Mouse (Mus musculus) megakaryocyte, embryonic 14.5 days (primary cell): Measurements from ENCODE around the gene Lce3b. TPM values are rescaled to one million over a fixed set of nuclear protein-coding genes. Genes with fewer than 3 reads are reported as not detected.

Experiments
- H3K27me3 ChIP-seq: replicated peaks from 2 replicates; pipeline ENCODE3; 2012; ENCODE audit warnings: inconsistent platforms
- H3K36me3 ChIP-seq: replicated peaks from 2 replicates; pipeline ENCODE3; 2012; ENCODE audit warnings: low read length, inconsistent platforms, mixed read lengths
- H3K4me1 ChIP-seq: 2 replicates; pipeline ENCODE4 v1.6.1; 2012; ENCODE audit warnings: inconsistent platforms
- H3K4me3 ChIP-seq: replicated peaks from 2 replicates; pipeline ENCODE3; 2012; ENCODE audit warnings: moderate library complexity, mild to moderate bottlenecking, inconsistent platforms
- H3K9me3 ChIP-seq: 2 replicates; pipeline ENCODE4 v1.6.1; 2012; ENCODE audit warnings: inconsistent platforms
- FLI1 ChIP-seq: IDR thresholded peaks from 2 replicates; pipeline ENCODE4 v1.6.1; 2012; ENCODE audit warnings: low read length, inconsistent platforms, mixed read lengths
- GATA1 ChIP-seq: IDR thresholded peaks from 3 replicates; pipeline ENCODE4 v1.6.1; 2012; ENCODE audit warnings: mixed read lengths, low read length, inconsistent platforms, borderline replicate concordance
- polyA plus RNA-seq: library from polyadenylated mRNA; stranded (reverse); fragments of >175 nt; gene quantifications from 2 replicates; pipeline ENCODE4 v1.2.3, GENCODE M21; 2012; ENCODE audit warnings: low replicate concordance; ENCODE audit not compliant: insufficient read depth

The Lce3b gene
- polyA plus RNA-seq, 1 experiment: not detected

DNA sequence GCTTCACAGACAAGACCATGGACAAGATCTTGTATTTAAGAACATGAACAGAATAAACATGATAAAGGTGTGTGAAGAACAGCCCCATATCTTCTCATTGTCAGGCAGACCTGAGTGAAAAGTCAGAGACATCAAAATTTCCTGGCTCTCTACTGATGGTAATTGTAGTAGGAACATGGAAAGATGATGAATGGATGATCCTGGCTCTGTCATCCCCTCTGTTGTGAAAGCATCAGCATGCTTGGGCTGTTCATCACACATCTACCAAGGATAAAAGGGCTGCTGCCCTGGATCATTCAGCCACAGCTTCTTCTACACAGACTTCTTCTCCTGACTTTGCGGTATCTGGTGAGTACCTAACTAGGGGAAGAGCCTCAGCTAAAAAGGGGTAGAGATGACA is 24.3 kb downstream of the Lce3b start, which contains the start of gene Lce3d:
Gene Lce3d (plus strand): TSS at position 301 of the 400 bp plus-strand sequence.
- no peaks in the 10 kb centered on the region for H3K27me3 ChIP-seq
- TF ChIP-seq GATA1: no peak
- no peak for TF ChIP-seq FLI1
- H3K4me3 ChIP-seq: no peak within 1 kb of the TSS
- no peaks in the 10 kb centered on the region for H3K36me3 ChIP-seq
- H3K9me3 ChIP-seq: no peaks in the 10 kb centered on the region
- no peaks in the 10 kb centered on the region for H3K4me1 ChIP-seq

DNA sequence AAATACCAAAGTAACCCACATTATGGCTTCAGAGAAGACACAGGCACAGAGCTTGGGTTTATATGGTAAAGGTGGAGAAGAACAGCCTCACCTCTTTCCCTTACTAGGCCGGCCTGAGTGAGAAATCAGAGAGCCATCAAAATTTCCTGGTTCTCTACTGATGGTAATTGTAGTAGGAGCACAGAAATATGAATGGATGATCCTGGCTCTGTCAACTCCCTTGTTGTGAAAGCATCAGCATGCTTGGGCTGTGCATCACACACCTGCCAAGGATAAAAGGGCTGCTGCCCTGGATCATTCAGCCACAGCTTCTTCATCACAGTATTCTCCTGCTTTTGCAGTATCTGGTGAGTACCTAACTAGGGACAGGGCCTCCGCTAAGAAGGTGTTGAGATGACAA is 34.0 kb downstream of the Lce3b start, which contains the start of gene Lce3e:
Gene Lce3e (plus strand): TSS at position 301 of the 400 bp plus-strand sequence.
- Histone ChIP-seq H3K4me3 (no peak within 1 kb of the TSS), H3K9me3 (no peaks in the 10 kb centered on the region), H3K27me3 (no peaks in the 10 kb centered on the region), H3K36me3 (no peaks in the 10 kb centered on the region), H3K4me1 (no peaks in the 10 kb centered on the region)
- TF ChIP-seq GATA1 (no peak), FLI1 (no peak)

DNA sequence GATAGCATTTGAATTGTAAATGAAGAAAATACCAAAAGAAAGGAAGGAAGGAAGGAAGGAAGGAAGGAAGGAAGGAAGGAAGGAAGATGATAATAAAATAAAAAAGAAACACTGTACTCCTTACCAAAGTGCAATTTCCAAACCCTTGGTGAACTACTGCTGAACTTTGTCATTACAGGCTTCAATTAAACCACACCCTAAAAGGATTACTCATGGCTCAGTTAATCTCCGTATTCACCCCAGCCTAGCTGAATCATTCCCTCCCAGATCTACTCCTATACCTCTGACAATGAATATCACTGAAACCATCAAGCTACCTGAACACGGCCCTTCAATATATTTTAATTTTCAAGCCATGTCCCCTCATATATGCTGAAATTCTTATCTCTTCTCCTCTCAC is 45.7 kb downstream of the Lce3b start:
- no peak for TF ChIP-seq FLI1
- TF ChIP-seq GATA1: no peak
- Histone ChIP-seq H3K36me3 (no peaks in the 10 kb centered on the region), H3K9me3 (no peaks in the 10 kb centered on the region), H3K4me3 (no peak overlapping the region), H3K4me1 (no peaks in the 10 kb centered on the region), H3K27me3 (no peaks in the 10 kb centered on the region)

Other genes starting within 250 kb of the Lce3b start
- gene Lce1d, start 245.8 kb upstream of the Lce3b start, polyA plus RNA-seq: not detected in 2 replicates
- not detected in 2 replicates for gene Lce1e, start 223.9 kb upstream of the Lce3b start, polyA plus RNA-seq
- not detected in 2 replicates for gene Lce1f, start 212.6 kb upstream of the Lce3b start, polyA plus RNA-seq
- gene Gm38119, start 193.9 kb upstream of the Lce3b start, polyA plus RNA-seq: not detected in 2 replicates
- not detected in 2 replicates for gene Lce1g, start 180.6 kb upstream of the Lce3b start, polyA plus RNA-seq
- gene Lce1h, start 167.9 kb upstream of the Lce3b start, polyA plus RNA-seq: not detected in 2 replicates
- gene Lce1i, start 154.1 kb upstream of the Lce3b start, polyA plus RNA-seq: not detected in 2 replicates
- not detected in 2 replicates for gene Lce1j, start 142.5 kb upstream of the Lce3b start, polyA plus RNA-seq
- not detected in 2 replicates for gene Lce1k, start 125.1 kb upstream of the Lce3b start, polyA plus RNA-seq
- not detected in 2 replicates for gene Kprp, start 105.7 kb upstream of the Lce3b start, polyA plus RNA-seq
- gene Lce1l, start 81.7 kb upstream of the Lce3b start, polyA plus RNA-seq: not detected in 2 replicates
- not detected in 2 replicates for gene 2310050C09Rik, start 62.8 kb upstream of the Lce3b start, polyA plus RNA-seq
- not detected in 2 replicates for gene Lce3a, start 6.7 kb upstream of the Lce3b start, polyA plus RNA-seq
- gene Lce3c, start 11.5 kb downstream of the Lce3b start, polyA plus RNA-seq: not detected in 2 replicates
- not detected in 2 replicates for gene Lce3d, start 24.4 kb downstream of the Lce3b start, polyA plus RNA-seq
- gene Lce3e, start 34.1 kb downstream of the Lce3b start, polyA plus RNA-seq: not detected in 2 replicates
- not detected in 2 replicates for gene Lce3f, start 59.2 kb downstream of the Lce3b start, polyA plus RNA-seq
- not detected in 2 replicates for gene Crct1, start 82.7 kb downstream of the Lce3b start, polyA plus RNA-seq
- not detected in 2 replicates for gene Lce1m, start 86.1 kb downstream of the Lce3b start, polyA plus RNA-seq
- gene Gm4858, start 135.8 kb downstream of the Lce3b start, polyA plus RNA-seq: not detected in 2 replicates
- not detected in 2 replicates for gene Crnn, start 211.8 kb downstream of the Lce3b start, polyA plus RNA-seq